Mouse (Mus musculus) lung, embryonic 16.5 days (tissue): ENCODE results near the gene Taf1a. TPM values are rescaled to one million over a fixed set of nuclear protein-coding genes. Genes with fewer than 3 reads are reported as not detected.
"Not testable (repeated sequence)": the region's sequence is repeated elsewhere in the genome, so short reads cannot be mapped to it uniquely, and the experiment has no call there.

Experiments
- ATAC-seq: fragments of 200-750 bp; cut with Nextera tagmentation; 2 replicates; pipeline ENCODE4 v1.8.0; 2017; ENCODE audit warnings: low read depth, mild to moderate bottlenecking, moderate library complexity
- H3K27ac ChIP-seq: fragments of 300-500 bp; sonication (generic); 2 replicates; pipeline ENCODE4 v1.5.1; 2014; ENCODE audit warnings: mild to moderate bottlenecking, control low read depth, low read length
- H3K27me3 ChIP-seq: fragments of 300-500 bp; sonication (generic); 2 replicates; pipeline ENCODE4 v1.6.1; 2014; ENCODE audit warnings: low read depth, low read length, mixed read lengths; ENCODE audit not compliant: control insufficient read depth, insufficient read depth
- H3K36me3 ChIP-seq: fragments of 300-500 bp; sonication (generic); 2 replicates; pipeline ENCODE4 v1.6.1; 2014; ENCODE audit warnings: low read length; ENCODE audit not compliant: control insufficient read depth, insufficient read depth
- H3K4me1 ChIP-seq: fragments of 300-500 bp; sonication (generic); replicated peaks from 2 replicates; pipeline ENCODE4 v1.6.1; 2014; ENCODE audit warnings: low read length, mixed read lengths; ENCODE audit not compliant: control insufficient read depth, insufficient read depth
- H3K4me2 ChIP-seq: fragments of 300-500 bp; sonication (generic); 2 replicates; pipeline ENCODE4 v1.6.1; 2014; ENCODE audit warnings: low read depth, low read length, control low read depth
- H3K4me3 ChIP-seq: fragments of 300-500 bp; sonication (generic); 2 replicates; pipeline ENCODE4 v1.5.1; 2014; ENCODE audit warnings: mild to moderate bottlenecking, low read length, control low read depth
- H3K9ac ChIP-seq: fragments of 300-500 bp; sonication (generic); 2 replicates; pipeline ENCODE4 v1.6.1; 2014; ENCODE audit warnings: low read length, control low read depth
- H3K9me3 ChIP-seq: fragments of 300-500 bp; sonication (generic); 2 replicates; pipeline ENCODE4 v1.6.1; 2016; ENCODE audit warnings: low read length; ENCODE audit not compliant: control insufficient read depth
- WGBS: fragments of 180-500 bp; shearing (Covaris S2); extraction: QIAGEN DNeasy Blood & Tissue Kit; methylation state at CpG from one replicate; pipeline ENCODE4 v1.1.7; 2014; 5-methylcytosine and 5-hydroxymethylcytosine counted together
- polyA plus RNA-seq: library from polyadenylated mRNA; unstranded; fragments of >200 nt; fragmentation: Nextera tagmentation; extraction: Ambion mirVana; gene quantifications from 2 replicates; pipeline ENCODE4 v1.2.1, GENCODE M21; 2015

The Taf1a gene
- polyA plus RNA-seq, 1 experiment from 2014 or later = 20.6 TPM

- Histone ChIP-seq H3K36me3 (no peaks in the 10 kb centered on the region), H3K27me3 (peaks cover 4% of the 10 kb centered on the region; the same call in 1 of the 2 replicates), H3K4me2 (no peak overlapping the region), H3K9ac (no peak overlapping the region), H3K4me1 (no peaks in the 10 kb centered on the region), H3K27ac (no peak overlapping the region), H3K4me3 (no peak overlapping the region), H3K9me3 (no peaks in the 10 kb centered on the region)
- 77% methylated on average over 2 of the region's 2 CpGs for WGBS
- no peak for ATAC-seq
These were observed 6.2 kb upstream of the Taf1a start for GRCm38 (mm10) chr1:183382621-183383020.

- not testable (repeated sequence) for H3K4me1 ChIP-seq, H3K27me3 ChIP-seq, H3K9me3 ChIP-seq, ATAC-seq, H3K4me3 ChIP-seq, H3K4me2 ChIP-seq, H3K9ac ChIP-seq, H3K36me3 ChIP-seq, H3K27ac ChIP-seq
- 91% methylated on average over 3 of the region's 3 CpGs for WGBS
These were observed 1.4 kb upstream of the Taf1a start for GRCm38 (mm10) chr1:183387421-183387820.

- no peak overlapping the region for H3K9ac ChIP-seq
- no peaks in the 10 kb centered on the region for H3K9me3 ChIP-seq
- no peak overlapping the region for H3K4me3 ChIP-seq
- peaks cover 38% of the 10 kb centered on the region for H3K36me3 ChIP-seq
- no peak for ATAC-seq
- H3K27ac ChIP-seq = no peak overlapping the region
- no peaks in the 10 kb centered on the region for H3K4me1 ChIP-seq
- WGBS = 95% methylated on average over 3 of the region's 3 CpGs
- H3K27me3 ChIP-seq = no peaks in the 10 kb centered on the region
- no peak overlapping the region for H3K4me2 ChIP-seq
These were observed 14.6 kb downstream of the Taf1a start for GRCm38 (mm10) chr1:183403396-183403795.

- 84% methylated on average over 15 of the region's 15 CpGs for WGBS
- Histone ChIP-seq H3K9ac (no peak overlapping the region), H3K27me3 (no peaks in the 10 kb centered on the region), H3K36me3 (peaks cover 14% of the 10 kb centered on the region), H3K4me2 (no peak overlapping the region), H3K4me3 (no peak overlapping the region), H3K27ac (no peak overlapping the region), H3K4me1 (no peaks in the 10 kb centered on the region), H3K9me3 (no peaks in the 10 kb centered on the region)
- ATAC-seq = no peak
These were observed 25.4 kb downstream of the Taf1a start for GRCm38 (mm10) chr1:183414081-183414727.

- 49% methylated on average over 12 of the region's 12 CpGs for WGBS
These were observed 29.1 kb downstream of the Taf1a start, which contains the start of gene Hhipl2 for GRCm38 (mm10) chr1:183417873-183418272. Gene Hhipl2 (plus strand): TSS chr1:183418215.

GRCm38 (mm10) chr1:183419741-183420140 lies 31.0 kb downstream of the Taf1a start:
- H3K4me2 ChIP-seq = no peak overlapping the region
- H3K27ac ChIP-seq = no peak overlapping the region
- no peak for ATAC-seq
- H3K4me1 ChIP-seq = no peaks in the 10 kb centered on the region
- H3K36me3 ChIP-seq = no peaks in the 10 kb centered on the region
- H3K4me3 ChIP-seq = no peak overlapping the region
- no peak overlapping the region for H3K9ac ChIP-seq
- 75% methylated on average over 7 of the region's 7 CpGs for WGBS
- no peaks in the 10 kb centered on the region for H3K9me3 ChIP-seq
- no peaks in the 10 kb centered on the region for H3K27me3 ChIP-seq

More at GRCm38 (mm10) chr1:183417873-183418272, 29.1 kb downstream of the Taf1a start, which contains the start of gene Hhipl2:
- ATAC-seq = peak; percentile 52
- H3K27ac ChIP-seq = no peak within 1 kb of the TSS
- H3K4me1 ChIP-seq = no peaks in the 10 kb centered on the region
- H3K4me3 ChIP-seq = no peak within 1 kb of the TSS
- no peaks in the 10 kb centered on the region for H3K27me3 ChIP-seq
- H3K36me3 ChIP-seq = no peaks in the 10 kb centered on the region
- H3K4me2 ChIP-seq = no peak within 1 kb of the TSS; the same call in 1 of the 2 replicates
- no peaks in the 10 kb centered on the region for H3K9me3 ChIP-seq
- H3K9ac ChIP-seq = no peak within 1 kb of the TSS

- no peak for ATAC-seq
- Histone ChIP-seq H3K4me2 (no peak overlapping the region), H3K9ac (no peak overlapping the region), H3K27me3 (no peaks in the 10 kb centered on the region), H3K27ac (no peak overlapping the region), H3K9me3 (no peaks in the 10 kb centered on the region), H3K4me1 (no peaks in the 10 kb centered on the region), H3K36me3 (no peaks in the 10 kb centered on the region), H3K4me3 (no peak overlapping the region)
- 78% methylated on average over 10 of the region's 10 CpGs for WGBS
These were observed 31.5 kb downstream of the Taf1a start for GRCm38 (mm10) chr1:183420296-183420695.

GRCm38 (mm10) chr1:183424100-183424499 lies 35.3 kb downstream of the Taf1a start:
- Histone ChIP-seq H3K4me3 (no peak overlapping the region), H3K9me3 (no peaks in the 10 kb centered on the region), H3K9ac (no peak overlapping the region), H3K4me1 (no peaks in the 10 kb centered on the region), H3K27ac (no peak overlapping the region), H3K36me3 (no peaks in the 10 kb centered on the region), H3K4me2 (no peak overlapping the region), H3K27me3 (no peaks in the 10 kb centered on the region)
- 95% methylated on average over 7 of the region's 7 CpGs for WGBS
- no peak for ATAC-seq

- Histone ChIP-seq H3K27ac (no peak overlapping the region), H3K9ac (no peak overlapping the region), H3K9me3 (no peaks in the 10 kb centered on the region), H3K4me1 (no peaks in the 10 kb centered on the region; the same call in 1 of the 2 replicates), H3K27me3 (no peaks in the 10 kb centered on the region), H3K36me3 (no peaks in the 10 kb centered on the region), H3K4me3 (no peak overlapping the region), H3K4me2 (no peak overlapping the region)
- ATAC-seq = no peak
- WGBS = 86% methylated on average over 9 of the region's 9 CpGs
These were observed 46.1 kb downstream of the Taf1a start for GRCm38 (mm10) chr1:183434918-183435317.
